10 mouse cellular contexts compared by ENCODE assay signal in genomic region chr11:60984912-60985558, GRCm38 (mm10). TPM values are rescaled to one million over a fixed set of nuclear protein-coding genes. Genes with fewer than 3 reads are reported as not detected.
DNase-seq lines count a peak whose midpoint lies in the region; ATAC-seq and TF ChIP-seq lines count a peak whose summit lies in the region.
"Had no signal": no experiment of that assay in that cellular context is flagged by ENCODE, and none has a peak within 500 bp of the region (broad histone marks: within the 10 kb centered on the region; RNA-seq: fewer than 3 reads in every experiment).

No protein-coding gene starts in this region.

- no peaks in the 10 kb centered on the region for H3K36me3 ChIP-seq in heart, embryonic 11.5 days (ENCODE audit: control insufficient read depth, insufficient read depth, low read length)
- no peaks in the 10 kb centered on the region for H3K36me3 ChIP-seq in E14TG2a.4 (ENCODE audit: insufficient read depth, low read length)
- H3K36me3 ChIP-seq: midbrain, embryonic 13.5 days had no signal

- H3K9ac ChIP-seq in heart, embryonic 11.5 days (ENCODE audit: low read depth, low read length): no peak overlapping the region
- H3K9ac ChIP-seq: midbrain, embryonic 13.5 days had no signal

- TF ChIP-seq CTCF in E14TG2a.4 (conservative IDR thresholded peaks at IDR 0.05; ENCODE audit: low read length): no peak
- no peak for TF ChIP-seq CTCF in cerebellum, adult 2 months (IDR thresholded peaks at IDR 0.05; ENCODE audit: borderline replicate concordance, insufficient read depth, low read depth, low read length)
- TF ChIP-seq CTCF in lung, adult 2 months (IDR thresholded peaks at IDR 0.05; ENCODE audit: insufficient read depth, low read length): no peak

- TF ChIP-seq POLR2A in cerebellum, adult 2 months (IDR thresholded peaks at IDR 0.05; ENCODE audit: borderline replicate concordance, insufficient read depth, low read length): no peak
- no peak for TF ChIP-seq POLR2A in lung, adult 2 months (IDR thresholded peaks at IDR 0.05; ENCODE audit: borderline replicate concordance, extremely low read depth, low read depth, low read length)

- no peaks in the 10 kb centered on the region for H3K27me3 ChIP-seq in heart, embryonic 11.5 days (ENCODE audit: control insufficient read depth, insufficient read depth, low read length)
- H3K27me3 ChIP-seq in E14TG2a.4 (ENCODE audit: insufficient read depth, low read length): 0 out of 2 replicates have a peak, but pooled peaks cover under 1% of the 10 kb centered on the region
- H3K27me3 ChIP-seq in cerebellum, adult 2 months (ENCODE audit: control insufficient read depth, insufficient read depth, low read length): no peaks in the 10 kb centered on the region
- H3K27me3 ChIP-seq: midbrain, embryonic 13.5 days had no signal

- H3K4me1 ChIP-seq in heart, embryonic 11.5 days (ENCODE audit: control insufficient read depth, insufficient read depth, low read length): peaks cover 3% of the 10 kb centered on the region
- peaks cover 49% of the 10 kb centered on the region for H3K4me1 ChIP-seq in E14TG2a.4 (replicated peaks; ENCODE audit: low read depth, low read length)
- peaks cover 21% of the 10 kb centered on the region for H3K4me1 ChIP-seq in cerebellum, adult 2 months (ENCODE audit: control insufficient read depth, insufficient read depth, low read length)
- H3K4me1 ChIP-seq in lung, adult 2 months (ENCODE audit: control insufficient read depth, insufficient read depth, low read length): no peaks in the 10 kb centered on the region

- H3K4me3 ChIP-seq in heart, embryonic 11.5 days (ENCODE audit: low read depth, low read length): no peak overlapping the region
- peak overlapping the region; percentile 3; the same call in 1 of the 2 replicates for H3K4me3 ChIP-seq in E14TG2a.4 (replicated peaks; ENCODE audit: low read length)
- H3K4me3 ChIP-seq in cerebellum, adult 2 months (replicated peaks; ENCODE audit: insufficient read depth, low read depth, low read length): peak overlapping the region; percentile 11
- no peak overlapping the region for H3K4me3 ChIP-seq in lung, adult 2 months (replicated peaks; ENCODE audit: extremely low read depth, low read depth, low read length)
- H3K4me3 ChIP-seq: midbrain, embryonic 13.5 days had no signal

- no peak for ATAC-seq in heart, embryonic 11.5 days (replicated peaks; ENCODE audit: insufficient number of reproducible peaks, low FRiP score, low TSS enrichment)
- no peak for ATAC-seq in inflammation-experienced regulatory T-cells, adult 6 months
- ATAC-seq: midbrain, embryonic 13.5 days had no signal

- WGBS in heart, embryonic 11.5 days (ENCODE audit: insufficient replicate concordance): 66% methylated on average over 13 of the region's 13 CpGs
- WGBS in cerebellum, adult 2 months: 7% methylated on average over 13 of the region's 13 CpGs
- 70% methylated on average over 13 of the region's 13 CpGs for WGBS in lung, adult 2 months

- H3K9me3 ChIP-seq in heart, embryonic 11.5 days (replicated peaks; ENCODE audit: control insufficient read depth, low read length): no peaks in the 10 kb centered on the region
- peaks cover 9% of the 10 kb centered on the region; the same call in 1 of the 2 replicates for H3K9me3 ChIP-seq in E14TG2a.4 (ENCODE audit: low read length)
- H3K9me3 ChIP-seq: midbrain, embryonic 13.5 days had no signal

- H3K4me2 ChIP-seq in heart, embryonic 11.5 days: no peak overlapping the region
- H3K4me2 ChIP-seq: midbrain, embryonic 13.5 days had no signal

- peak; percentile 67 to 73 for DNase-seq in heart, adult 18-20 months
- DNase-seq in cerebellum, adult 2 months: peak; percentile 92 to 94
- peak; percentile 45 to 72 for DNase-seq in heart, adult 9 months (ENCODE audit: low spot score in 2 of 2)
- DNase-seq in urinary bladder, postnatal 14 days (ENCODE audit: low spot score): no peak
- DNase-seq in lung, adult 2 months: no peak
- DNase-seq: spleen, adult 18-20 months had no signal

- H3K27ac ChIP-seq in heart, embryonic 11.5 days (ENCODE audit: low read depth, low read length): no peak overlapping the region
- H3K27ac ChIP-seq in cerebellum, adult 2 months (ENCODE audit: insufficient read depth, low read length): peak overlapping the region; percentile 71
- H3K27ac ChIP-seq: midbrain, embryonic 13.5 days had no signal

RNA-seq across cellular contexts. Expression of gene Kcnj12, which starts 37.3 kb away (rescaled TPM):
- 10 to 100 TPM; 22.1 to 23.4 TPM for total RNA-seq in heart, adult 18-20 months (2021)
- polyA plus RNA-seq in heart, embryonic 11.5 days (2014; fragmentation: Nextera tagmentation; extraction: Ambion mirVana): 1.5 and 2.0 TPM in 2 replicates
- polyA plus RNA-seq in cerebellum, adult 2 months (2012; rRNA removed): 80.1 and 87.2 TPM in 2 replicates
- not detected for polyA plus RNA-seq in inflammation-experienced regulatory T-cells, adult 6 months (2017; shearing (Covaris generic))
- 5.3 and 5.8 TPM in 2 replicates for polyA plus RNA-seq in lung, adult 2 months (2012; rRNA removed)

RNA-seq across cellular contexts. Expression of gene Map2k3, which starts 53.2 kb away (rescaled TPM):
- 10 to 100 TPM; 70.9 to 73.4 TPM for total RNA-seq in heart, adult 18-20 months (2021)
- polyA plus RNA-seq in heart, embryonic 11.5 days (2014; fragmentation: Nextera tagmentation; extraction: Ambion mirVana): 74.6 and 77.9 TPM in 2 replicates
- polyA plus RNA-seq in cerebellum, adult 2 months (2012; rRNA removed): 15.6 and 18.2 TPM in 2 replicates
- polyA plus RNA-seq in inflammation-experienced regulatory T-cells, adult 6 months (2017; shearing (Covaris generic)): 100 to 1,000 TPM in 1 of 3 experiments, 10 to 100 TPM in 2; 46.2 to 121 (median 54.2) TPM
- 29.4 and 48.0 TPM in 2 replicates for polyA plus RNA-seq in lung, adult 2 months (2012; rRNA removed)

Comparison
In these comparisons a context has a peak if more than half of its experiments do, and no peak if none do; other contexts are left out.
1. DNase-seq: peak in heart, adult 18-20 months (2 of 2), cerebellum, adult 2 months (2 of 2) and heart, adult 9 months (2 of 2); none in urinary bladder, postnatal 14 days (single experiment) and lung, adult 2 months (single experiment).
2. H3K4me3 ChIP-seq: peak in E14TG2a.4 (single experiment) and cerebellum, adult 2 months (single experiment); none in heart, embryonic 11.5 days (single experiment) and lung, adult 2 months (single experiment).
3. RNA of gene Kcnj12, which starts 37.3 kb away (polyA plus RNA-seq): 80.1 to 87.2 TPM in cerebellum, adult 2 months; 5.3 to 5.8 TPM in lung, adult 2 months, 1.5 to 2.0 TPM in heart, embryonic 11.5 days and not detected in inflammation-experienced regulatory T-cells, adult 6 months; every median in the first group is over 10 times any median in the second.